Mouse (Mus musculus) lung, adult 2 months (tissue): ENCODE data around the gene B9d2.

ENCODE experiments used
- CTCF ChIP-seq: fragments of 200-500 bp; IDR thresholded peaks from 2 replicates; pipeline ENCODE4 v1.5.1; 2011; ENCODE audit warnings: mild to moderate bottlenecking, low read length, control low read depth; ENCODE audit not compliant: insufficient read depth
- POLR2A ChIP-seq: fragments of 200-500 bp; IDR thresholded peaks from 2 replicates; pipeline ENCODE4 v1.6.1; 2011; ENCODE audit warnings: low read depth, mild to moderate bottlenecking, control low read depth, low read length, borderline replicate concordance; ENCODE audit errors: extremely low read depth

GRCm38 (mm10) chr7:25683474-25684180, 3.0 kb downstream of the B9d2 start:
- no peak for TF ChIP-seq POLR2A
- no peak for TF ChIP-seq CTCF
